Mouse (Mus musculus) Patski (cell line): ENCODE results near the gene Vps37b. TPM values are rescaled to one million over a fixed set of nuclear protein-coding genes. Genes with fewer than 3 reads are reported as not detected.

Source experiments
- ATAC-seq: fragments of 100-300 bp; one replicate; pipeline ENCODE4 v1.8.0; 2021
- CTCF ChIA-PET: fragments of 350-600 bp; sonication (Branson Sonifier 250); formaldehyde crosslinking; loops from one replicate; lab custom pipeline; 2022; ENCODE audit warnings: inconsistent platforms; lab: Charles Lee
- POLR2A ChIA-PET: fragments of 350-600 bp; sonication (Branson Sonifier 250); formaldehyde crosslinking; loops from one replicate; lab custom pipeline; 2022; ENCODE audit warnings: antibody characterized with exemption, inconsistent platforms; lab: Charles Lee
- DNase-seq: peaks from one replicate; pipeline ENCODE4 v3.0.0-alpha.2; 2011; ENCODE audit warnings: low read depth, low spot score
- H3K27me3 ChIP-seq: fragments of 371-371 bp; one replicate; pipeline ENCODE4 v1.5.1; 2021
- CTCF ChIP-seq: fragments of 100-300 bp; IDR thresholded peaks from one replicate; pipeline ENCODE4 v1.5.1; 2021
- in situ Hi-C: fragments of 300-500 bp; cut with MboI; formaldehyde crosslinking; loops from 3 replicates; pipeline ENCODE4 v1.11.1; 2018; ENCODE audit warnings: low pct_unique_long_range_greater_than_20kb, mixed read lengths
- polyA plus RNA-seq: library from polyadenylated mRNA; unstranded; gene quantifications from one replicate; pipeline ENCODE4 v1.2.3, GENCODE M21; 2021

The Vps37b gene
- polyA plus RNA-seq, 1 experiment from 2014 or later: 25.5 TPM

DNA sequence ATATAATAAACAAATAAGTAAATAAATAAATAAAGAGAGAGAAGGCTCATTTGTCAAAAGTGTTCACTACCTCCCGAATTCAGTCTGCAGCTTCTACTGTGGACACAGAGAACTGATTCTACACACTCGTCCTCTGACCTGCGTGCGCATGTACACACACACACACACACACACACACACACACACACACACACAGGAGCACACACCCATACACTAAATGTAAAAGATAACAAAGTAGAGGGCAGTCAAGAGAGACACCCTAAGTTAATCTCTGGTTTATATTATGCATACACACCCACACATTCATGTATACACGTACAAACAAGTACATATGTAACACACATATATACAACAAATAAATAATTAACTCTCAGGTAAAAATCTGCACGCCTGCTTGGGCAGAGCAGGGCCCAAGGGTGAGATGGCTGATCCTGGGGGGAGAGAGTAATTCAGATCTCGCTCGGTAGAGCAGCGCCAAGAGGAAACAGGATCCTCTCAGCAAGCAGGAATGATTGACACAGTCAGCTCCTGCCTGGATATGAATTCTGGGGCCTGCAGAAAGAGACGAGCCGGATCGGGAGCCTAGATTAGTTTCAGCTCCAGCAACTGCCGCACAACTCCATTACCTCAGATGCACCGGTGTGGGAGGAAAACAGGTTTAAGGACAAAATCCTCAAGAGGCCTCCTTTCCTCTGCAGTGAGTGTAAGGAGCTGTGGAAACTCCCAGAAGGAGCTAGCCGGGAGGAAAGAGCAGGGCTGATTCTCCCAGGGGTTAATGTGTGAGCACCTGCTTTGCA lies 17.4 kb upstream of the Vps37b start:
- ChIA-PET CTCF (interaction anchor here (1.8 kb wide), 1 partner anchor 12 kb away, joined by 3 read pairs; no protein-coding TSS in a partner anchor), POLR2A (no interaction called here)
- in situ Hi-C loops: no loop called here
- DNase-seq: no peak
- ATAC-seq: no peak
- TF ChIP-seq CTCF: no peak
- no peaks in the 10 kb centered on the region for H3K27me3 ChIP-seq

DNA sequence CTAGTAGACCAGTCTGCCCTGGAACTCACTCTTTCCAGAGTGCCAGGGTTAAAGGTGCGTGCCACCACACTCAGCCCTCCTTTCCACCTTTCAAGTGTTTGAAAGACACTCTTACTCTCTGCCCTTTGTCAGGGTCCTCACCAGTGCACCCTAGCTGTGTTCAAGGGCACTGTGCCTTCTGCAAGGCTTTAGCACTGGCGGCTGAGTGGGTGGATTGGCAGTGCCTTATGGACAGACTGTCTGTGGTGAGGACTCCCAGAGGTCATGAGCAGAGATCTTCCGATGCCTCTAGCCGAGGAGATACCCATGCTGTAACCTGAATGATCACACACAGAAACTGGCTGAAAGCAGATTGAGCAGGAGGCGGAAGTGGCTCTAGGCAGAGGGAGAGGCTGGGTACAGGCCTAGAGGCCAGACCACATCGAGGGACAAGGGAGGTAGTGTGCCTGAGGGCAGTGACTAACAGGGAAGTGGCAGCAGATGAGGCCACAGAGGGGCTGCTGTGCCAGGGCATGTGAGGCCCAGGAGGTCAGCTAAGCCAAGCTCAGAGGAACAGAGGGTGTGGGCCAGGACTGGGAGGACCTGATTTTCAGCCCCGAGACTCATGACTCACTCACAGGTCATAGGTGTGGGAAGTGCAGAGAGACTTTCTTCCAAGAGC lies 14.8 kb upstream of the Vps37b start:
- no peak for TF ChIP-seq CTCF
- DNase-seq (peak; percentile 89), ATAC-seq (peak; percentile 89)
- H3K27me3 ChIP-seq: no peaks in the 10 kb centered on the region
- CTCF ChIA-PET: interaction anchor here (0.9 to 1.5 kb wide), 2 partner anchors 37 to 66 kb away, joined by 3 read pairs; no protein-coding TSS in a partner anchor
- in situ Hi-C loops: no loop called here
- POLR2A ChIA-PET: interaction anchor here (0.6 to 1.5 kb wide), 3 partner anchors 17 to 40 kb away, joined by 3 to 5 read pairs (median 3); no protein-coding TSS in a partner anchor

DNA sequence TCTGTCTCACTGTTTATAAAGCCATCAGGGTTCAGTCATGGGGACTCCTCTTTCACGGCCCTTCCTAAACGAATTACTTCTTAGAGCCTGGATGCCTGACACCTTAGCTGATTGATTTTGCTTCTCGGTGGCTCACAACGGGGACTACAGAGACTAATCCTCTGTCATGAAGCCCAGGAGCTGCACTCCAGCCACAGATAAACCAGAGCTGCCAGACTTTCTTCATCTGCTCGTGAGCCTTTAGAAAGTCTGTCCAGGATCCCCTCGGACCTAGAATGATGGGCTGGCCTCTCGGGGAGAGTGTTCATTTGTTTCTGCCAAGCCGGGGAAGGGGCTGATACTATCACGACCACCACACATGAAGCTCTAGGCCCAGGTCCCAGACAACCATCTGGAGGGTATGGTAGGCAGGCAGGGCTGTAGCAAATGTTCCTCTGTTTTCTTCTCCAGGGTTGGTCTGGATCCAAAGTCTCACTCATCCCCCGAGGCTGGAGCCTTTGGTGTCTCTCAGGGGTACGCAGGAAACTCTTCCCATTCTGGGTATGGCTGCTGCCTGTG lies 13.5 kb upstream of the Vps37b start:
- ChIA-PET CTCF (no interaction called here), POLR2A (no interaction called here)
- DNase-seq: no peak
- no peak for ATAC-seq
- in situ Hi-C loops: no loop called here
- H3K27me3 ChIP-seq: no peaks in the 10 kb centered on the region
- no peak for TF ChIP-seq CTCF

DNA sequence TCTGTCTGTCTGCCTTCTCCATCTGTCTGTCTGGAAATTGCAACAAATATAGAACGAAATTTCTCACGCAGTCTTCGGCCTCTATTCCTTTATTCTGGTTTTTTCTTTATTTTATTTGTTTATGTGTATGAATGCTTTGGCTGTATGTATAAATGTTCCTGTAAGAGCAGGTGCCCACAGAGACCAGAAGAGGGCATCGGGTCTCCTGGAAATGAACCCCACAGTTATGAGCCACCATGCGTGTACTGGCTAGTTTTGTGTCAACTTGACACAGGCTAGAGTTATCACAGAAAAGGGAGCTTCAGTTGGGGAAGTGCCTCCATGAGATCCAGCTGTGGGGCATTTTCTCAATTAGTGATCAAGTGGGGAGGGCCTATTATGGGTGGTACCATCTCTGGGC lies 11.9 kb upstream of the Vps37b start:
- in situ Hi-C loops: no loop called here
- DNase-seq (no peak), ATAC-seq (no peak)
- ChIA-PET CTCF (interaction anchor here (0.6 to 1.7 kb wide), 2 partner anchors 13 to 15 kb away, joined by 3 to 4 read pairs; no protein-coding TSS in a partner anchor), POLR2A (no interaction called here)
- H3K27me3 ChIP-seq: no peaks in the 10 kb centered on the region
- TF ChIP-seq CTCF: no peak

DNA sequence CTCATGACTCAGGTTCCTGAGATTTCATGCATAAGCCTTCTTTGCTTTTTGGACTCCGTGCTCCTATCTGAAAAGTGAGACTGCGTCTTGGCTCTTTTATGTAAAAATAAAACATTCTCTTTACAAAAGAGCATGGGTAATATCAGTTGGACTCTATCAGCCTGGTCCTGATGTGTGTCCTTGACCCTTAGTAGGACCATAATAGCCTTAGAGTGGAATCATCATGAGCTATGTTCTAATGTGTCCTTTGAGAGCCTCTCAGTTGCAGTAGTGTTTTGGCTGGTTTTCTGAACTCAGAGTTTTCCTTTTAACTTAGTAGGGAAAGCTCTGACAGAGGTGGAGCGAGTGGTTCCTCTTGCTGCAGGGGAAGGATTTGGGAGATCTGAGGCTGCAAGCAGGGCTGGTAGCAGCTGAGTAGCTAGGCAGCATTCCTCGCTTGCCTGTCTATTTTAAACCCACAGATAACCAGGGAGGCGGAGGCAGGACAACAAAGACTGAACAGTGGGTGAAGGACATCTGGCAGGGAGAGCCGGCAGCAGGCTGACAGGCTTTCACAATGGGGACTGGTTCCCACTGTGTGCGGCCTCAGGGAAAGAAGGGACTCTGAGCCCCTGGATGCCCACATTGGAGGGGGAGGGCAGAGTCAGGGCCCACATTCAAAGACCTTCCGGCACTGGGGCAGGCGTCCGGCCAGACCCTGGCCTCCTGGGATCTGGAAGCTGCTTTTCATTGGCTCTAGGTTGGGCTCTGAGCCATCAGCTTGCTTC lies 11.3 kb upstream of the Vps37b start:
- ATAC-seq: no peak
- ChIA-PET POLR2A (no interaction called here), CTCF (interaction anchor here (0.6 to 1.7 kb wide), 2 partner anchors 12 to 14 kb away, joined by 3 to 4 read pairs; no protein-coding TSS in a partner anchor)
- in situ Hi-C loops: no loop called here
- no peak for DNase-seq
- no peaks in the 10 kb centered on the region for H3K27me3 ChIP-seq
- no peak for TF ChIP-seq CTCF

DNA sequence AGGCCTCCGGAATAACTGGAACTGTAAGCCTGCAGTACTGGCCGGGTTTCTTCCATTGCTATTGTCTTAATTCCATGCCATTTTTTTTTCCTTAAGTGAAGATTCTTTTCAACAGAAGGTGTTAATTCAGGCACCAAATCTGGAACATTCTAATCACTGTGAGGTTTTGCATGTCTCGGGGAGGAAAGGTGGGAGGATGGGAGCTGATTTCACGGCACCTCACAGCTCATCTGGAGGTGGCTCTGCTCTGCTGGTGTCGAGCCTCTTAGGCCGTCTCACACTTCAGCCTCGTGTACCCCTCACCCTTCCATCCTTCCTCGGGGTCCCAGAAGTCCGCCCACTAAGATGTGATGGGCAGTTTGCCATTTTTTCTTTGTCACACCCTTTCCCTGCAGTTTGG lies 9.0 kb upstream of the Vps37b start:
- CTCF ChIA-PET: no interaction called here
- DNase-seq (no peak), ATAC-seq (no peak)
- in situ Hi-C loops: no loop called here
- no peaks in the 10 kb centered on the region for H3K27me3 ChIP-seq
- no peak for TF ChIP-seq CTCF
- POLR2A ChIA-PET: no interaction called here

DNA sequence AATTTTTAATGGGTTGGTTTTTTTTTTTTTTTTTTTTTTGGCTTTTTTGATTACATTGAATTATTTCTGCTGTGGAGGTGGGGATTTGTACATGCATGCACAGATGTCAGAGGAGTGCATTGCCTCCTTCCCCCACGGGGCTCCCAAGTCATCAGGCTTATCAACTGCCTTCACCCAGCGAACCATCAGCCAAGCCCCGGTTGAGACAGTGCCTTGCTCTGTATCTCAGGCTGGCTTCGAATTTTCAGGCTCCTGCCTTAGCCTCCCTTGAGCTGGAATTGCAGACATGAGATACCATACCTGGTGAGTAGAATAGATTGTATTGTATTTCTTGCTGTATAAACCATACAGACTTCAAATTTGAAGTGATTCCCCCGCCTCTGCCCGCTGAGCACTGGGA lies 7.5 kb upstream of the Vps37b start:
- no peaks in the 10 kb centered on the region for H3K27me3 ChIP-seq
- CTCF ChIA-PET: interaction anchor here (1.3 kb wide), 1 partner anchor 10 kb away, joined by 3 read pairs; no protein-coding TSS in a partner anchor
- in situ Hi-C loops: no loop called here
- DNase-seq (no peak), ATAC-seq (no peak)
- no peak for TF ChIP-seq CTCF
- POLR2A ChIA-PET: no interaction called here

DNA sequence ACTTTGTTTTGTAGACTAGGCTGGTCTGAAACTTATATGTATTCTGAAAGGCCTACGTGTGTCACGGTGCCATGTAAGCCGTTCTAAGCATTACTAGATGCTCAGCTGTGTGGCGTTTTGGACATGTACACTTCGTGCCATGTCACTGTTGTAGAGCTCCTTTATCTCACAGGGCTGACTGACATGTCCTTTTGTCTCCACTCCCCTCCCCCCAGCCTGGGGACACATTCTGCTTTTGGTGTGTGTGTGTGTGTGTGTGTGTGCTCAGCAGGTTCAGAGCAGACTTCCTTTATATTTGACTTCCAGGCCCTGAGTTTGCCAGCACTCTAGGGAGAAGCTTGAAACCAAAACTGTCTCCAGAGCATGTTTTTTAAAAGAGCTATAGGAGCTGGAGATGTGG lies 4.8 kb upstream of the Vps37b start:
- ChIA-PET POLR2A (no interaction called here), CTCF (no interaction called here)
- in situ Hi-C loops: no loop called here
- DNase-seq (no peak), ATAC-seq (no peak)
- no peak for TF ChIP-seq CTCF
- no peaks in the 10 kb centered on the region for H3K27me3 ChIP-seq

DNA sequence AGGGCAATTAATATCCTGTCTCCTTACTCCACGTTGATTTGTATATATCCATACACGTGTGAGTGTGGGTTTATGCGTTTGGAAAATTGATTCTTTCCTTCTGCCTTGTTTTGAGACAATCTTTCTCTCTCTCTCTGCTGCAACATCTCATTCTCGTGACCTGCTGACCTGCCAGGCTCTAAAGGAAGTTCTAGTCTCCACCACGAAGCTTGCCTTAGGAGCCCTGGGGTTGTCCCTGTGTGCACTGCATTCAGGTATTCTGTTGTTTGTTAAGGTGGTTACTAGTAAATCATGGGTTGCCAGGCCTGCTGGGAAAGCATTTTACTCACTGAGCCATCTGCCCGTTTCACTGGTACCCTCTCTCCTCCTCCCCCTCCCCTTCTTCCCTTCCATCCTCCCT lies 4.3 kb upstream of the Vps37b start:
- ATAC-seq (no peak), DNase-seq (no peak)
- POLR2A ChIA-PET: no interaction called here
- H3K27me3 ChIP-seq: no peaks in the 10 kb centered on the region
- in situ Hi-C loops: no loop called here
- CTCF ChIA-PET: no interaction called here
- TF ChIP-seq CTCF: no peak

DNA sequence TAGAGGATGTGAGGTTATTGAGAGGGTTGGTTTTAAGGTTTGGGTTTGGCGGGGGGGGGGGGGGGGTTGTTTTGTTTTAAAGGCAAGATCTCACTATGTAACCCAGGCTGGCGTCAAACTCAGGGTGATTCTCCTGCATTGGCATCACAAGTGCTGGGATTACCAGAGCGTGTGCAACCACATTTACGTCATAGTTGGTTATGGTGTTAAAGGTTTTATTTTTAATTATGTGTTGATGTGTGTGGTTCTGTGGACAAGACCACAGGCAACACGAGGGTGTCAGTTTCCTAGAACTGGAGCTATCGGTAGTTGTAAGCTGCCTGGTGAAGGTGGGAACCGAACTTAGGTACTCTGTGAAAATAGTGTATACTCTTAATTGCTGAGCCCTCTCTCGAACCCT lies 3.7 kb upstream of the Vps37b start:
- H3K27me3 ChIP-seq: no peaks in the 10 kb centered on the region
- CTCF ChIA-PET: interaction anchor here (0.7 kb wide), 1 partner anchor 45 kb away, joined by 3 read pairs; no protein-coding TSS in a partner anchor
- ATAC-seq (no peak), DNase-seq (no peak)
- in situ Hi-C loops: no loop called here
- POLR2A ChIA-PET: no interaction called here
- TF ChIP-seq CTCF: no peak
